Mouse (Mus musculus) cerebellum, adult 2 months (tissue): ENCODE measurements around the gene P2ry14.

Experiments used
- CTCF ChIP-seq: fragments of 200-500 bp; IDR thresholded peaks from 2 replicates; pipeline ENCODE4 v1.5.1; 2011; ENCODE audit warnings: low read depth, mild to moderate bottlenecking, control low read depth, low read length, moderate library complexity, borderline replicate concordance; ENCODE audit not compliant: insufficient read depth
- POLR2A ChIP-seq: fragments of 200-500 bp; IDR thresholded peaks from 2 replicates; pipeline ENCODE4 v1.6.1; 2011; ENCODE audit warnings: low read length, control low read depth, borderline replicate concordance; ENCODE audit not compliant: insufficient read depth

DNA sequence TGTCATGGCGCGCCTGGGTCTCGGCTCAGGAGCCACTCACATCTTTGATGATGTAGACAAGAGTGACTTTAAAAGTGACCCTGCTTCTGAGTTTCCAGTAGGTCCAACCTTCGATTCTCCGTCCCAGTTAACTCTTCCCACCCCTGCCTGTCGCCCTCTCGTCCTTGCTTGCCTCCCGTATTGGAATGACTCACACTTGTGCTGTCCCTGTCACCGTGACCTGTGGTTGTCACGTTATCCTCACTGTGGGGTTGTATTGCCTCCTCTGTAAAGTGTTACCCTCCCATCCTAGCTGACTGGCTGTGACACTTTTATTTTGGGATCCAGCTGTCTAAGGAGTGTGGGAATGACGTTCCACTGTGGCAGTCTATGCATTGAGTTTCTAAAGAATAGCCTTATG lies 60.7 kb downstream of the P2ry14 start:
- TF ChIP-seq POLR2A (no peak), CTCF (no peak)
